Mouse (Mus musculus): Measurements from ENCODE around the gene Nfia. TPM values are rescaled to one million over a fixed set of nuclear protein-coding genes. Genes with fewer than 3 reads are reported as not detected.

Nfia gene
- polyA plus RNA-seq, 1 experiment from 2014 or later = 54.3 TPM

DNA sequence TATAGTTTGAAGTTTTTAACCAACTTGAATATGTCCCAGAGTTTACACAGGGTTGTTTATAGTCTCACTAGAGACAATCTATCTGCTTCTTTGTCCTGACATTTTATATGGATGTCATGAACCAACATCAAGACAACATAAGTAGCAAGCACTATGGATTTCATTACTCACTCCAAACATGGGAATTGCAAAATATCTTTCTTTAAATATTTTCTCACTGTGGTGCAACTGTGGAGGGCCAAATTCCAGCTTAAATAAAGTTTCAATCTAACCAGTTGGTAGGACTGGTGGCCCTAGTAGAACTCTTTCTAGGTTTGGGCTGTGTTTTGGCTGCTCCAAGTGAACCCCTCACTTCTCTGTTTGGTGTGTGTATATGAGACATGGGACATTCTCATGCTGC, 43.5 kb downstream of the Nfia start:
- ATAC-seq (ENCODE audit: insufficient number of reproducible peaks, insufficient read depth, low FRiP score, low read depth) = no peak
- H3K4me2 ChIP-seq (ENCODE audit: low read length) = no peak overlapping the region

DNA sequence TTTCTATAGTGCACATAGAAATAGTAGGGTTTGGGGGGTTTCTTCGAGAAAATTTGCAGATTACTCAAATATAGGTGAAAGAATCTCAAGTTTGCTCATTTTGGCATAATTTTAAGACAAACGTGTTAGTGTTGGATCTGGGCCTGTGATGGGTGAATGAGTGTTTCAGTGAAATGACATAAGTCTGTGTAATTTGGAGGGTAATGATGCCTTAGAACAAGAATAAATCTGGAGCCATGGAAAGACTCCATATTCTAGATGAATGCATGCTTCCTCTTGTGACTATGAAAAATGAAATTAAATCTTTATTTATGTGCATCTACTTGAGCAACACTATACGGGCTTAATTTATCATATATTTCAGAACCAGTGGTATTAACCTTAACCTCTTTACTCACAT, 44.2 kb downstream of the Nfia start:
- Histone ChIP-seq H3K36me3 (ENCODE audit: control insufficient read depth, insufficient read depth, low read length) (peaks cover 3% of the 10 kb centered on the region; the same call in 1 of the 2 replicates), H3K27me3 (ENCODE audit: control insufficient read depth, insufficient read depth, low read length) (no peaks in the 10 kb centered on the region), H3K9ac (ENCODE audit: low read length) (no peak overlapping the region), H3K27ac (replicated peaks in 1 of 2; ENCODE audit: control insufficient read depth in 1 of 2, insufficient read depth in 1 of 2, low read depth in 2 of 2, low read length in 2 of 2) (no peak overlapping the region), H3K4me3 (ENCODE audit: control insufficient read depth in 1 of 2, insufficient read depth in 1 of 2, low read depth in 1 of 2, low read length in 2 of 2) (no peak overlapping the region), H3K4me2 (ENCODE audit: low read length) (no peak overlapping the region), H3K9me3 (ENCODE audit: control insufficient read depth, low read length) (no peaks in the 10 kb centered on the region), H3K4me1 (ENCODE audit: control insufficient read depth in 2 of 2, insufficient read depth in 2 of 2, low read length in 2 of 2) (peaks cover 12 to 54% of the 10 kb centered on the region in 2 experiments)
- ATAC-seq (ENCODE audit: insufficient number of reproducible peaks, insufficient read depth, low FRiP score, low read depth) = no peak
- 90% methylated on average over 3 of the region's 3 CpGs for WGBS

More for the DNA sequence above, 43.5 kb downstream of the Nfia start:
- H3K4me3 ChIP-seq (ENCODE audit: control insufficient read depth in 1 of 2, insufficient read depth in 1 of 2, low read depth in 1 of 2, low read length in 2 of 2) = no peak overlapping the region
- no peak overlapping the region for H3K27ac ChIP-seq (replicated peaks in 1 of 2; ENCODE audit: control insufficient read depth in 1 of 2, insufficient read depth in 1 of 2, low read depth in 2 of 2, low read length in 2 of 2)
- H3K36me3 ChIP-seq (ENCODE audit: control insufficient read depth, insufficient read depth, low read length) = peaks cover 3% of the 10 kb centered on the region; the same call in 1 of the 2 replicates
- no peaks in the 10 kb centered on the region for H3K9me3 ChIP-seq (ENCODE audit: control insufficient read depth, low read length)
- H3K4me1 ChIP-seq (ENCODE audit: control insufficient read depth in 2 of 2, insufficient read depth in 2 of 2, low read length in 2 of 2) = peaks cover 12 to 52% of the 10 kb centered on the region in 2 experiments
- H3K9ac ChIP-seq (ENCODE audit: low read length) = no peak overlapping the region
- no peaks in the 10 kb centered on the region for H3K27me3 ChIP-seq (ENCODE audit: control insufficient read depth, insufficient read depth, low read length)

DNA sequence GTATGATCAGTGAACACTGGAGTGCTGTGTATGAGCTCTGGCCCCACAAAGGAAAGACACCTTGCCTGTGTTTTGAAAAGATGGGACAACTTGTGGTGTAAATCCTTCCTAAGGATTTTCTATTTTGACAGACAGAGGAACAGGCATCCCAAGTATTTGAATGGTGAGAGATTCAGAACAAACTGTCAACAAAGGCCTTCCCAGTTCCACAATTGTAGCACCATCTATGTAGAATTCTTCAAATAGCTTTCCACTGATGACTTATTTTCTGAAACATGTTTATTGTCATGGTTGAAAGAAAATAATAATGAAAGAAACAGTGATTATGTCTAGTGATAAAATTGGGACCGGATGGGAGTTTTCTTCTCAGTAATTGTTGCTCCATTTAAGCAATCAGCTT, 45.2 kb downstream of the Nfia start:
- Histone ChIP-seq H3K36me3 (ENCODE audit: control insufficient read depth, insufficient read depth, low read length) (peaks cover 3% of the 10 kb centered on the region; the same call in 1 of the 2 replicates), H3K27me3 (ENCODE audit: control insufficient read depth, insufficient read depth, low read length) (no peaks in the 10 kb centered on the region), H3K9ac (ENCODE audit: low read length) (no peak overlapping the region), H3K9me3 (ENCODE audit: control insufficient read depth, low read length) (no peaks in the 10 kb centered on the region), H3K4me3 (ENCODE audit: control insufficient read depth in 1 of 2, insufficient read depth in 1 of 2, low read depth in 1 of 2, low read length in 2 of 2) (no peak overlapping the region), H3K4me1 (ENCODE audit: control insufficient read depth in 2 of 2, insufficient read depth in 2 of 2, low read length in 2 of 2) (peaks cover 12 to 54% of the 10 kb centered on the region in 2 experiments), H3K27ac (replicated peaks in 1 of 2; ENCODE audit: control insufficient read depth in 1 of 2, insufficient read depth in 1 of 2, low read depth in 2 of 2, low read length in 2 of 2) (peak overlapping the region; percentile 26 to 55; a peak in 1 of 4 replicates), H3K4me2 (ENCODE audit: low read length) (no peak overlapping the region)
- no peak for ATAC-seq (ENCODE audit: insufficient number of reproducible peaks, insufficient read depth, low FRiP score, low read depth)
- 45% methylated on average over 1 of the region's 1 CpGs for WGBS

DNA sequence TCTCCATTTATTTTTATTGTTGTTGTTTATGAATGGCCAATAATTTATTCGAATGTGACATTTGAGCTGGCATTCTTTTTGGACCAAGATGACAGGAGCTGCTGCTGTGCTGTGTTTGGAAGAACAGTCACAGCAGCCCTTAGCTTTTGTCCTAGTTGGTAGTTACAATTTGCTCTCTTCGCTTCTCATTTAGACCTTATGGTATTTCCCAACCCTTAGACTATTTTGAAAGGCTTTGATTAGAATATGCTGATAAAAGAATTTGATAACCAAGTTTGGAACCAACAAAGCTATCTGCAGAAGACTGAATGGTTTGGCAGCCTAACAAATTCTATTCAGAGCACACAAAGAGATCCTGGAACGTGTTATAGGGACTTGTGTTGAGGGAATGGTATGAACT, 46.0 kb downstream of the Nfia start:
- H3K9me3 ChIP-seq (ENCODE audit: control insufficient read depth, low read length) = no peaks in the 10 kb centered on the region
- peak overlapping the region in 1 of 2 experiments; percentile 55; a peak in 2 of 4 replicates for H3K27ac ChIP-seq (replicated peaks in 1 of 2; ENCODE audit: control insufficient read depth in 1 of 2, insufficient read depth in 1 of 2, low read depth in 2 of 2, low read length in 2 of 2)
- H3K27me3 ChIP-seq (ENCODE audit: control insufficient read depth, insufficient read depth, low read length) = no peaks in the 10 kb centered on the region
- no peak overlapping the region for H3K4me2 ChIP-seq (ENCODE audit: low read length)
- no peak for ATAC-seq (ENCODE audit: insufficient number of reproducible peaks, insufficient read depth, low FRiP score, low read depth)
- H3K4me1 ChIP-seq (ENCODE audit: control insufficient read depth in 2 of 2, insufficient read depth in 2 of 2, low read length in 2 of 2) = peaks cover 13 to 50% of the 10 kb centered on the region in 2 experiments
- H3K4me3 ChIP-seq (ENCODE audit: control insufficient read depth in 1 of 2, insufficient read depth in 1 of 2, low read depth in 1 of 2, low read length in 2 of 2) = no peak overlapping the region
- H3K9ac ChIP-seq (ENCODE audit: low read length) = no peak overlapping the region
- WGBS = 49% methylated on average over 3 of the region's 3 CpGs
- H3K36me3 ChIP-seq (ENCODE audit: control insufficient read depth, insufficient read depth, low read length) = no peaks in the 10 kb centered on the region

DNA sequence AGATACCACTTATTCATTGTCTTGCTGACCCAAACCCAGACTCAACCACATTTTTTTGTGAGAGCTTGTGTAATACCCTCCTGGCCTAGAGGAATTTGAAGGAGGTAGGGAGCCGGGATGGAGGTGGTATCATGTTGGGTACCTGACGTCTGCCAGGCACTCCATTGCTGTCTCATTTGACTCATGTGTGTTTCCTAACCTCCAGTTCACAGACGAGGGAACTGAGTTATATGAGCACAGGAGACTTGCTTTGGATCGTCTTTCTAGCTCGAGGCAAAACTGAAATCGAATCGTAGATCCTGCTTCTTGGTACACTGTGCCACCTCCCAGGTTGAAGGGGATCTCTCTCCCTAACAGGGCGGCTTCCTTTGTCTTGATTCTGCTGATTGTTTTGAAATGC, 46.6 kb downstream of the Nfia start:
- no peaks in the 10 kb centered on the region for H3K9me3 ChIP-seq (ENCODE audit: control insufficient read depth, low read length)
- no peaks in the 10 kb centered on the region for H3K36me3 ChIP-seq (ENCODE audit: control insufficient read depth, insufficient read depth, low read length)
- H3K4me2 ChIP-seq (ENCODE audit: low read length) = no peak overlapping the region
- H3K4me1 ChIP-seq (ENCODE audit: control insufficient read depth in 2 of 2, insufficient read depth in 2 of 2, low read length in 2 of 2) = peaks cover 15 to 51% of the 10 kb centered on the region in 2 experiments
- H3K4me3 ChIP-seq (ENCODE audit: control insufficient read depth in 1 of 2, insufficient read depth in 1 of 2, low read depth in 1 of 2, low read length in 2 of 2) = no peak overlapping the region
- no peak overlapping the region for H3K9ac ChIP-seq (ENCODE audit: low read length)
- ATAC-seq (ENCODE audit: insufficient number of reproducible peaks, insufficient read depth, low FRiP score, low read depth) = no peak
- no peaks in the 10 kb centered on the region for H3K27me3 ChIP-seq (ENCODE audit: control insufficient read depth, insufficient read depth, low read length)
- 82% methylated on average over 8 of the region's 8 CpGs for WGBS
- H3K27ac ChIP-seq (replicated peaks in 1 of 2; ENCODE audit: control insufficient read depth in 1 of 2, insufficient read depth in 1 of 2, low read depth in 2 of 2, low read length in 2 of 2) = 0 out of 4 replicates have a peak overlapping the region, but pooled peaks of 1 of the 2 experiments have one; percentile 55

DNA sequence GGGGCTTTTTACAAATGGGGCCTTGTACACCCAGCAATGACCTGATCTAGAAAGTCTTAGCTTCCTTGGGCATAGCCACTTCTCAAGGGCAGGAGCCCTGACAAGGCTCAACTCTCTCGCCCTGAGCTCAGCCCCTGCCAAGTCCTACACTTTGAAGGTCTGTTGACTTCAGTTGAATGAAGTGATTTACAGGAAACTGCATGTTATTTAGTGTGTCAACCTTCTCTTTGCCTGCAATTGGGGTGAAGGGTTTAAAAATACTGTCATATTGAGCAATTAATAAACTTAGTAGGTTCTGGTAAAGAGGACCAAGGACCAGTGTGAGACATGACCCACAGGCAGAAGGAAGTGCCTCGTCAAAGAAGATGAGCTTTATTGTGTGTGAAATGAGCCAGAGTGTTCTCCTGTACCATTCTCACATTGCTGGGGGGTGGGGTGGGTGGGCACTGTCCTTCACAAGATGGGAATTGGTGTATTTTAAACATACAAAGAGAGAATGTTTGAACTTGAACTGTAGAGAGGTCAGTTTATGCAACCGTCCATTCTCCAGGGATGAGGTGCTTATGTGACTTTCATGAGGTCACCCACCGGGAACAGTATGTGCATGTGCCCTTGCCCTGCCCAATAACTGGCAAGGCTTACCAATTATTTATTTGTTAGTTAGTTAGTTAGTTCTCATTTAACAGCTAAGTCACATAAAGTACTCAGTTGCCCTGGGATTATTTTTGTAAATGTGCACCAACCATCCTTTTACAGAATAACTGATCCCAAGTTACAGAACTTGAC, 48.1 kb downstream of the Nfia start:
- no peak overlapping the region for H3K4me3 ChIP-seq (ENCODE audit: control insufficient read depth in 1 of 2, insufficient read depth in 1 of 2, low read depth in 1 of 2, low read length in 2 of 2)
- no peak for ATAC-seq (ENCODE audit: insufficient number of reproducible peaks, insufficient read depth, low FRiP score, low read depth)
- WGBS = 86% methylated on average over 4 of the region's 4 CpGs
- peaks cover 19 to 50% of the 10 kb centered on the region in 2 experiments for H3K4me1 ChIP-seq (ENCODE audit: control insufficient read depth in 2 of 2, insufficient read depth in 2 of 2, low read length in 2 of 2)
- no peak overlapping the region for H3K9ac ChIP-seq (ENCODE audit: low read length)
- no peak overlapping the region for H3K27ac ChIP-seq (replicated peaks in 1 of 2; ENCODE audit: control insufficient read depth in 1 of 2, insufficient read depth in 1 of 2, low read depth in 2 of 2, low read length in 2 of 2)
- H3K4me2 ChIP-seq (ENCODE audit: low read length) = no peak overlapping the region
- H3K9me3 ChIP-seq (ENCODE audit: control insufficient read depth, low read length) = no peaks in the 10 kb centered on the region
- H3K36me3 ChIP-seq (ENCODE audit: control insufficient read depth, insufficient read depth, low read length) = no peaks in the 10 kb centered on the region
- no peaks in the 10 kb centered on the region for H3K27me3 ChIP-seq (ENCODE audit: control insufficient read depth, insufficient read depth, low read length)

- no peak overlapping the region for H3K4me2 ChIP-seq (ENCODE audit: low read length)
- H3K27ac ChIP-seq (replicated peaks in 1 of 2; ENCODE audit: control insufficient read depth in 1 of 2, insufficient read depth in 1 of 2, low read depth in 2 of 2, low read length in 2 of 2) = no peak overlapping the region
- no peaks in the 10 kb centered on the region for H3K36me3 ChIP-seq (ENCODE audit: control insufficient read depth, insufficient read depth, low read length)
- no peaks in the 10 kb centered on the region for H3K27me3 ChIP-seq (ENCODE audit: control insufficient read depth, insufficient read depth, low read length)
- H3K4me1 ChIP-seq (ENCODE audit: control insufficient read depth in 2 of 2, insufficient read depth in 2 of 2, low read length in 2 of 2) = peaks cover 20 to 61% of the 10 kb centered on the region in 2 experiments
- 73% methylated on average over 4 of the region's 4 CpGs for WGBS
- no peak overlapping the region for H3K9ac ChIP-seq (ENCODE audit: low read length)
- no peak for ATAC-seq (ENCODE audit: insufficient number of reproducible peaks, insufficient read depth, low FRiP score, low read depth)
- H3K9me3 ChIP-seq (ENCODE audit: control insufficient read depth, low read length) = no peaks in the 10 kb centered on the region
- H3K4me3 ChIP-seq (ENCODE audit: control insufficient read depth in 1 of 2, insufficient read depth in 1 of 2, low read depth in 1 of 2, low read length in 2 of 2) = no peak overlapping the region
Measured at GRCm38 (mm10) chr4:97821556-97822251, 49.2 kb downstream of the Nfia start.

Data from heart, embryonic 14.5 days (tissue).